Mouse (Mus musculus): Measurements from ENCODE around the gene Olfr1218.
"Not testable (repeated sequence)": the region's sequence is repeated elsewhere in the genome, so short reads cannot be mapped to it uniquely, and the experiment has no call there.

Gene Olfr1218

GRCm38 (mm10) chr2:89061087-89061486 is at the start of gene Olfr1218:
TSS of gene Olfr1218 (minus strand) at chr2:89061187.
- DNase-seq: no peak

GRCm38 (mm10) chr2:89106735-89107134 is 45.7 kb upstream of the Olfr1218 start, which contains the start of gene Olfr1220:
TSS of gene Olfr1220 (minus strand) at chr2:89106835.
- DNase-seq: no peak

DNA sequence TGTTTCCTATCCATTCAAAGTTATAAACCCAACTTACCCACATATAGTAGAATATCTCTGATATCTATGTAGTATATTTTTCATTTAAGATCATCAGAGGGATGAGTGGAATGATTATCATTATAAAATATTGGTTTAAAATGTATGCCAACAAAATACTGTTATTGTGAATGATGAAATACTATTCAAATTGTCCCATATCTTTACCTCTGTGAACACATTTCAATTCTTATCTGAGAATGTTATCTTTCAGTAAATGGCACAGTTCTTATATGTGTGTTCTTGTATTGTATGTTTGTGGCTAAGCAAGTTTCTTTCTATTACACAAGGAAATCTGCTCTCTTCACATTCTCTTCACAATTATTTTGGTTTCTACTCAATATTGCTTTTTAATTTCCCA is 44.7 kb upstream of the Olfr1218 start:
- DNase-seq: no peak

DNA sequence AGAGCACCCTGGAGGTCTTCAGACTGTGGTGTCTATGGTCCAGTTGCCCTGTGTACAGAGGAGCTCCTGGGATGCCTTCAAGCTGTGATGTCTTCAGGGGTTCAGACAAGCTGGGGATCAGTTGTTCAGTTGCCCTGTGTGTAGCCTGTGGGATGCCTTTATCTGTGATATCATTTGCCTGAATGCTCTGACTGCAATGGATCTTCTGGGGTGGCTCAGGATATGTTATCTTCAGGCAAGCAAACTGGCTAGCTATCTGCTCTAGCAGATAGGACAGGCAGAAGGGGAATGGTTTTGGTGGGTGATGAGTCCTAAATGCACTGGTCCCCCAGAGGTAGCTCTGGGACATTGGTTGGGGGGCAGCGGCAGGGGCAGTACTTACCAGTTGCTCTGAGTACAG is 32.9 kb upstream of the Olfr1218 start:
- no peak for DNase-seq

GRCm38 (mm10) chr2:89083413-89083812 is 22.4 kb upstream of the Olfr1218 start, which contains the start of gene Olfr1219:
TSS of gene Olfr1219 (minus strand) at chr2:89083513.
- DNase-seq: no peak

DNA sequence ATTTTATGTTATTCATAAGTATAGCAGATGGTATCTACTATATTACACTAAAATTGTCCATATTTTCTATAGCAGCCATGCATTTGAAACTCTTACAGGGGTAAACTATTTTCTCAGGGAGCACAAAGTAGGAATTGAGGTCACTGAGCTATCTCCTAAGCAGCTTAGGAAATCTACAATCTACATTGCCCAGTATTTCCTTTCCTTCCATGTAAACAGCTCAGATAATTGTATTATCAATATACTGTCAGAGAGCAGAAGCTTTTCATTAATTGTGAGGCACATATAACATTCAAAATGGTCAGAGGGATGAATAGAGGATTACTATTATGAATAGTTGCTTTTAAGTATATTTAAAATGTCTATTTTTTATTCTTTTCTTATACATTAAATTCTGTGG is 20.5 kb upstream of the Olfr1218 start:
- no peak for DNase-seq

- DNase-seq: no peak
These were observed 29.0 kb downstream of the Olfr1218 start, which contains the start of gene Olfr1217 for GRCm38 (mm10) chr2:89031965-89032364. TSS of gene Olfr1217 (minus strand) at chr2:89032065.

GRCm38 (mm10) chr2:89021436-89021835 is 39.6 kb downstream of the Olfr1218 start:
- not testable (repeated sequence) for DNase-seq

DNA sequence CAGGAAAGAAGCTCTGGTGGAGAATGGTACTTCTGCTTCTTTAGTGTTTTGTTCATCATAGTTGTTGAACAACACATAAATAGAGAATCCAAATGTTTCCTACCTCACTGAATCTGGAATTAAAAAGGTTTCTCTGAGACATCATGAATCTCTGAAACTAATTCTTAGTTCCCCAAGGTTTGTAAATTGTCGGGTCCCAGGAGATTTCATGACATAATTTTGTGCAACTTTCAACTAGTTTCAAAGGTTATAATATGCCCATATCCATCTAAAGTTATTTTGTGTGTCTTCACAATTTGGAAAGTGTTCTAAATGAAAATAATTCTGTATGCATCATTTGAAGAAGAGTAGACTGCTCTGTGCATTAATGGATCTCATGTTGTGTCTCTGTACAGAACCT is 42.7 kb downstream of the Olfr1218 start, which contains the start of gene Olfr1216:
Olfr1216 (minus strand) TSS at position 101 of the 400 bp plus-strand sequence.
- DNase-seq: no peak

DNA sequence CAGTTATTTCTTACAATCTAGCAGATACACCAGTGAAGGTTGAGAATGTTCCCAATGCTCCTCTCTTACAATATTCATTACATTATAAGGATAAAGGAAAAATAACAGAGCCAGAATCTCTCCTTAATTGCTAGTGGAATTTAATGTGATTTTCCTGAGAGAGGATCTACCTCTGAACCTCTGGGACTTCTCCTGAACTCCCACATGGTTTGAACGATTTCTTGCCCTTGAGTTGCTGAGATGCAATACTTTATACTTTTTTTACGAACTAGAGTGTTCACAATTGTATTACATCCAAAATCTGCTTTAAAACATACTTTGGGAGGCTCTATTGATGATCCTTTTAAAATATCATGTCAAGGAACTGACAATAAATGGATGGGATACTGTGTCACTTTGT is 54.1 kb downstream of the Olfr1218 start, which contains the start of gene Olfr1215:
Olfr1215 (minus strand) TSS at position 101 of the 400 bp plus-strand sequence.
- DNase-seq: no peak

All from kidney, adult 11 months (tissue).